25 mouse cellular contexts compared by ENCODE assay signal in the genomic region with DNA sequence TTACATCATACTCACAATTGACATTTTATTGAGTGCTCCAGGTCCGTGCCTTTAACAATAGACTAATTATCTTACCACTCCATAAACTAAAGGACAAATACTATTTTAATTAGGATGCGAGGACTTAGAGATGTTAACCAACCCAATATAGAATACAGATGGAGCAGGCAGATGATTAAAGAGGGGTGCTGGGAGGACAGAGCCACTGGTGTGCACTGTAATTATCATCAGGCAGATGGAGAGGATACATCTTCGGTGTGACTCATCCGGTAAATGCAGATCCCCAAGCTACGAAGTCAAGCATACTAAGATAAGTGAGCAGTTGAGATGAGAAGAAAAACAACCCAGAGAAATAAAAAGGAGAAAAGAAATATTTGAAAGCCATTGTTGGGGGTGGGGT. TPM values are rescaled to one million over a fixed set of nuclear protein-coding genes. Genes with fewer than 3 reads are reported as not detected.
A peak's percentile ranks its signal among the peaks of the same experiment; 100 is the strongest.
DNase-seq lines count a peak whose midpoint lies in the region; ATAC-seq and TF ChIP-seq lines count a peak whose summit lies in the region.
"Had no signal": no experiment of that assay in that cellular context is flagged by ENCODE, and none has a peak within 500 bp of the region (broad histone marks: within the 10 kb centered on the region; RNA-seq: fewer than 3 reads in every experiment).

No protein-coding gene starts in this region.

- ATAC-seq in frontal cortex, adult (ENCODE audit: low TSS enrichment), result peak; percentile 93
- ATAC-seq: liver, embryonic 12.5 days had no signal

- no peak overlapping the region for H3K4me3 ChIP-seq in layer of hippocampus, adult 2 months
- H3K4me3 ChIP-seq: forebrain, embryonic 10.5 days; gastrocnemius, adult 2 months; heart, embryonic 15.5 days; left cerebral cortex, adult 2 months; limb, embryonic 13.5 days; liver, embryonic 12.5 days; midbrain, embryonic 10.5 days; neural tube, embryonic 15.5 days had no signal

- no peak for DNase-seq in frontal cortex, postnatal 14 days (ENCODE audit: low spot score in 2 of 2)
- DNase-seq in layer of hippocampus, adult 2 months (ENCODE audit: low spot score in 2 of 2), result peak; percentile 27 to 69
- no peak for DNase-seq in layer of hippocampus, postnatal 25 days (ENCODE audit: extremely low spot score in 1 of 2, low spot score in 1 of 2)
- DNase-seq in brain, adult 2 months (ENCODE audit: low read depth, low spot score), result peak; percentile 88
- peak; percentile 46 to 49 for DNase-seq in left cerebral cortex, adult 9 months (ENCODE audit: low spot score in 2 of 2)
- no peak for DNase-seq in kidney, adult 18-20 months
- no peak for DNase-seq in heart, adult 11 months
- DNase-seq: cerebellum, adult 11-12 months; cerebellum, postnatal 14 days; gastrocnemius, adult 2 months; heart, postnatal 36 days; kidney, adult 8-10 months; kidney, postnatal 14 days; lung, adult 18-20 months; lung, postnatal 10 days; thymus, postnatal 14 days had no signal

- TF ChIP-seq CTCF in layer of hippocampus, adult 2 months (conservative IDR thresholded peaks at IDR 0.05), result no peak

- H3K27ac ChIP-seq in layer of hippocampus, adult 2 months, result peak overlapping the region; percentile 0; the same call in 1 of the 2 replicates
- H3K27ac ChIP-seq: forebrain, embryonic 10.5 days; gastrocnemius, adult 2 months; heart, embryonic 15.5 days; hindbrain, embryonic 14.5 days; left cerebral cortex, adult 2 months; limb, embryonic 13.5 days; liver, embryonic 12.5 days; midbrain, embryonic 10.5 days; neural tube, embryonic 15.5 days had no signal

RNA-seq across cellular contexts. Expression of gene Slc39a8, which starts 34.4 kb away (rescaled TPM):
- total RNA-seq in layer of hippocampus, adult 2 months (2021), result 1 to 10 TPM; 2.9 to 3.0 TPM
- total RNA-seq in layer of hippocampus, postnatal 25 days (2021), result 1 to 10 TPM; 2.9 to 3.5 TPM

Comparison
In these comparisons a context has a peak if more than half of its experiments do, and no peak if none do; other contexts are left out.
1. DNase-seq: peak in layer of hippocampus, adult 2 months (2 of 2), brain, adult 2 months (single experiment) and left cerebral cortex, adult 9 months (2 of 2); none in frontal cortex, postnatal 14 days (0 of 2), layer of hippocampus, postnatal 25 days (0 of 2), kidney, adult 18-20 months (single experiment) and heart, adult 11 months (single experiment).